Mouse (Mus musculus): ENCODE measurements around the gene Naa80.

The Naa80 gene

GRCm38 (mm10) chr9:107631861-107632260 lies 53.2 kb downstream of the Naa80 start:
- no peak for DNase-seq (ENCODE audit: extremely low read depth, low read depth, low spot score)

GRCm38 (mm10) chr9:107632478-107632877 lies 53.8 kb downstream of the Naa80 start:
- no peak for DNase-seq (ENCODE audit: extremely low read depth, low read depth, low spot score)

- no peak for DNase-seq (ENCODE audit: extremely low read depth, low read depth, low spot score)
Observed at GRCm38 (mm10) chr9:107633091-107633660, 54.5 kb downstream of the Naa80 start.

Measured in fat pad, adult 2 months (tissue).